Mouse (Mus musculus): ENCODE data around the gene Ncoa3.

DNA sequence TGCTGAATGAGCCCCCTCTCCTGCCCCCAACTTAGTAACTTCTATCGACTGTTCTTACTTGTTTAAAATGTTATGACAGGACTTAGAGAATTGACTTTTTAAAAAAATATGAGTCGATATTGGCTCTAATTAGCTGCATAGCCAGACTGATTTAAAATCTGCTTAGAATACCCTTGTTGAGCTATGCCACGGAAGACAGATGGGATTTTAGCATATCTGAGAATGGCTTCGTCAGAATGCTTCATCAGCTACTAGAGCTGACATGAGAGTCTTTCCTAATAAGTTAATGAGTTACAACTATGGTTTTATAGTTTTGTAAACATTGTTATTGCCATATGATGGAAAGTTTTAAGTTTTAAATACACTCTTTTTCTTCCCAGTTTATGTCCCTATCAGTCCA is 32.2 kb downstream of the Ncoa3 start:
- TF ChIP-seq POLR2A (IDR thresholded peaks at IDR 0.05; ENCODE audit: extremely low read depth, insufficient read depth, low read length) (no peak), CTCF (IDR thresholded peaks at IDR 0.05; ENCODE audit: low read depth, low read length) (no peak)

All from liver, adult 2 months (tissue).